Mouse (Mus musculus): ENCODE measurements at regions not wholly inside any gene's neighbourhood (a gene's known extent, or its start where the extent isn't known, plus 50 kb on each side); places are given as distances from the start of the nearest gene placed in this dataset.

- no peaks in the 10 kb centered on the region for H3K36me3 ChIP-seq (ENCODE audit: control insufficient read depth, insufficient read depth, low read length)
- no peak overlapping the region for H3K27ac ChIP-seq (replicated peaks; ENCODE audit: low read depth, low read length)
- 73% methylated on average over 5 of the region's 5 CpGs for WGBS
- H3K4me3 ChIP-seq (ENCODE audit: low read depth, low read length), result no peak overlapping the region
- ATAC-seq (ENCODE audit: low read depth) (no peak), DNase-seq (ENCODE audit: low spot score) (no peak)
- no peak overlapping the region for H3K9ac ChIP-seq (ENCODE audit: low read depth, low read length)
- H3K4me2 ChIP-seq (ENCODE audit: low read depth, low read length), result no peak overlapping the region
- H3K27me3 ChIP-seq (replicated peaks; ENCODE audit: control insufficient read depth, insufficient read depth, low read length), result no peaks in the 10 kb centered on the region
- no peaks in the 10 kb centered on the region for H3K4me1 ChIP-seq (ENCODE audit: control insufficient read depth, insufficient read depth, low read length)
- H3K9me3 ChIP-seq (ENCODE audit: control insufficient read depth, low read length), result no peaks in the 10 kb centered on the region
Measured at GRCm38 (mm10) chr2:48599367-48599766, 214.5 kb upstream of the Acvr2a start.

DNA sequence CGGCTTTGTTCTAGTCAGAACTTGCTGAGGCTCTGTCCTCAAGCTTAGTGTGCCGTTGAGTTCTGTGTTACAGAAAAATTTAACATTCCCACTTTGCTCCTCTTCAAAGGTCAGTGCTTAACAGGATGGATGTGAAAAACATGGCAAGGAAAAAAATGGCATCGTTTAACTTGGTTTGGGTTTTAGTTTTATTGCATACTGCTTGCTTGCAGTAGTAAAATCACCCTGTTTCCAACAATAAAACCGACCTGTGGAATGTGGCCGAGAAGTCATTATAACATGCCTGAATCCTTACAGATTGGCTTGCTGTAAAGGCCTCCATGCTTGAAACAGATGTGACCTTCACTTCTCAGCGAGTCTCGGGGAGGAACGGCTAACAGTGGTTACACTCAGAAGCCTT lies 212.1 kb upstream of the Acvr2a start:
- Histone ChIP-seq H3K9ac (ENCODE audit: low read depth, low read length) (no peak overlapping the region), H3K4me1 (ENCODE audit: control insufficient read depth, insufficient read depth, low read length) (no peaks in the 10 kb centered on the region), H3K9me3 (ENCODE audit: control insufficient read depth, low read length) (no peaks in the 10 kb centered on the region), H3K4me3 (ENCODE audit: low read depth, low read length) (no peak overlapping the region), H3K27me3 (replicated peaks; ENCODE audit: control insufficient read depth, insufficient read depth, low read length) (no peaks in the 10 kb centered on the region), H3K27ac (replicated peaks; ENCODE audit: low read depth, low read length) (no peak overlapping the region), H3K36me3 (ENCODE audit: control insufficient read depth, insufficient read depth, low read length) (no peaks in the 10 kb centered on the region), H3K4me2 (ENCODE audit: low read depth, low read length) (no peak overlapping the region)
- DNase-seq (ENCODE audit: low spot score) (no peak), ATAC-seq (ENCODE audit: low read depth) (no peak)
- WGBS, result 55% methylated on average over 8 of the region's 8 CpGs

DNA sequence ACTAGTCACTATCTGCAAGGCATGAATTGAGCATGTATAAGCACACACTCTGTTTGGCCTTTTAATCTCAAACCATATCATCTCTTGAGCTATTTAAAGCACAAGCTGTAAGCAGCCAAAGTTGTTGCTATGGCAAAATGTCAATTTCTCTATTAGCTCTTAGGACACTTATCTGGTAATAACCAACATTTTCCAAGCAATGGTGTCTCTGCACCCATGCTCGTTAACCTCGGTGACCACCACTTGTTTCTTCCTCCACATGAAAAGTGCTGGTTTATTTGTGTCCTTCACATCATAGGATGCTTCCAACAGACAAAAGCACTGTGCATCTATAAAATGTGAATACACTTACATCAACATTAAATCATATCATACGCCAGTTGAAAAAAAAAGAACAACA lies 204.4 kb upstream of the Acvr2a start:
- H3K36me3 ChIP-seq (ENCODE audit: control insufficient read depth, insufficient read depth, low read length), result no peaks in the 10 kb centered on the region
- no peak overlapping the region for H3K9ac ChIP-seq (ENCODE audit: low read depth, low read length)

DNA sequence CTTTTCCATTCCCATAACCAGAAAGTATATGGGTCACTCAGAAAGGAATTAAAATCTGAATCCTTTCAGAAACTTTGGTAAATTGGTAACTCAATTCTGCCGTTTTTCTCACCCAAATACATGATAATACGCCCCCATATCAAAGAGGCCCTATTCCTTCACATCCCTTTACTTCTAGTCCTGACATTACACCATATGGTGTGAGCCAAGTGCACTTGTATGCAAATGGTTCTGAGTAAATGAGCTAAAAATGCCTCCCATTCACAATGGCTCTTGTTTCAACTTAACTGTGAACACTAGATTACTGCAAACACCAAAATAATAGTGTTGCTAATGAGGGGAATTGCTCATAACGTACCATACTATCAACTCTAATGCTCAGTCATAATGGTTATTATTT lies 201.7 kb upstream of the Acvr2a start:
- Histone ChIP-seq H3K27me3 (replicated peaks; ENCODE audit: control insufficient read depth, insufficient read depth, low read length) (no peaks in the 10 kb centered on the region), H3K4me3 (ENCODE audit: low read depth, low read length) (no peak overlapping the region), H3K27ac (replicated peaks; ENCODE audit: low read depth, low read length) (no peak overlapping the region), H3K4me1 (ENCODE audit: control insufficient read depth, insufficient read depth, low read length) (no peaks in the 10 kb centered on the region), H3K36me3 (ENCODE audit: control insufficient read depth, insufficient read depth, low read length) (no peaks in the 10 kb centered on the region), H3K9me3 (ENCODE audit: control insufficient read depth, low read length) (no peaks in the 10 kb centered on the region), H3K4me2 (ENCODE audit: low read depth, low read length) (no peak overlapping the region), H3K9ac (ENCODE audit: low read depth, low read length) (no peak overlapping the region)
- WGBS, result 79% methylated on average over 3 of the region's 3 CpGs
- DNase-seq (ENCODE audit: low spot score) (no peak), ATAC-seq (ENCODE audit: low read depth) (no peak)

More for the DNA sequence above, 204.4 kb upstream of the Acvr2a start:
- Histone ChIP-seq H3K27me3 (replicated peaks; ENCODE audit: control insufficient read depth, insufficient read depth, low read length) (no peaks in the 10 kb centered on the region), H3K4me3 (ENCODE audit: low read depth, low read length) (no peak overlapping the region), H3K27ac (replicated peaks; ENCODE audit: low read depth, low read length) (no peak overlapping the region), H3K4me1 (ENCODE audit: control insufficient read depth, insufficient read depth, low read length) (no peaks in the 10 kb centered on the region), H3K9me3 (ENCODE audit: control insufficient read depth, low read length) (no peaks in the 10 kb centered on the region), H3K4me2 (ENCODE audit: low read depth, low read length) (no peak overlapping the region)
- WGBS, result 91% methylated on average over 3 of the region's 3 CpGs
- DNase-seq (ENCODE audit: low spot score) (no peak), ATAC-seq (ENCODE audit: low read depth) (no peak)

- DNase-seq (ENCODE audit: low spot score) (no peak), ATAC-seq (ENCODE audit: low read depth) (no peak)
- H3K4me3 ChIP-seq (ENCODE audit: low read depth, low read length), result no peak overlapping the region
- H3K27ac ChIP-seq (replicated peaks; ENCODE audit: low read depth, low read length), result no peak overlapping the region
- no peaks in the 10 kb centered on the region for H3K27me3 ChIP-seq (replicated peaks; ENCODE audit: control insufficient read depth, insufficient read depth, low read length)
- H3K9me3 ChIP-seq (ENCODE audit: control insufficient read depth, low read length), result no peaks in the 10 kb centered on the region
- WGBS, result 23% methylated on average over 3 of the region's 3 CpGs
- H3K9ac ChIP-seq (ENCODE audit: low read depth, low read length), result no peak overlapping the region
- H3K36me3 ChIP-seq (ENCODE audit: control insufficient read depth, insufficient read depth, low read length), result no peaks in the 10 kb centered on the region
- no peak overlapping the region for H3K4me2 ChIP-seq (ENCODE audit: low read depth, low read length)
- H3K4me1 ChIP-seq (ENCODE audit: control insufficient read depth, insufficient read depth, low read length), result no peaks in the 10 kb centered on the region
Measured at GRCm38 (mm10) chr2:48617141-48617699, 196.7 kb upstream of the Acvr2a start.

- H3K9ac ChIP-seq (ENCODE audit: low read depth, low read length), result no peak overlapping the region
- no peak overlapping the region for H3K27ac ChIP-seq (replicated peaks; ENCODE audit: low read depth, low read length)
- no peak overlapping the region for H3K4me3 ChIP-seq (ENCODE audit: low read depth, low read length)
- H3K36me3 ChIP-seq (ENCODE audit: control insufficient read depth, insufficient read depth, low read length), result no peaks in the 10 kb centered on the region
- DNase-seq (ENCODE audit: low spot score) (no peak), ATAC-seq (ENCODE audit: low read depth) (no peak)
- H3K4me1 ChIP-seq (ENCODE audit: control insufficient read depth, insufficient read depth, low read length), result no peaks in the 10 kb centered on the region
- no peaks in the 10 kb centered on the region for H3K27me3 ChIP-seq (replicated peaks; ENCODE audit: control insufficient read depth, insufficient read depth, low read length)
- 33% methylated on average over 5 of the region's 5 CpGs for WGBS
- H3K9me3 ChIP-seq (ENCODE audit: control insufficient read depth, low read length), result no peaks in the 10 kb centered on the region
- no peak overlapping the region for H3K4me2 ChIP-seq (ENCODE audit: low read depth, low read length)
Measured at GRCm38 (mm10) chr2:48619042-48619441, 194.9 kb upstream of the Acvr2a start.

GRCm38 (mm10) chr2:48620815-48621214 lies 193.1 kb upstream of the Acvr2a start:
- no peaks in the 10 kb centered on the region for H3K27me3 ChIP-seq (replicated peaks; ENCODE audit: control insufficient read depth, insufficient read depth, low read length)
- 56% methylated on average over 3 of the region's 3 CpGs for WGBS
- no peak overlapping the region for H3K27ac ChIP-seq (replicated peaks; ENCODE audit: low read depth, low read length)
- H3K4me3 ChIP-seq (ENCODE audit: low read depth, low read length), result no peak overlapping the region
- ATAC-seq (ENCODE audit: low read depth), result no peak
- no peaks in the 10 kb centered on the region for H3K4me1 ChIP-seq (ENCODE audit: control insufficient read depth, insufficient read depth, low read length)
- no peaks in the 10 kb centered on the region for H3K9me3 ChIP-seq (ENCODE audit: control insufficient read depth, low read length)
- H3K9ac ChIP-seq (ENCODE audit: low read depth, low read length), result no peak overlapping the region
- H3K4me2 ChIP-seq (ENCODE audit: low read depth, low read length), result no peak overlapping the region
- no peak for DNase-seq (ENCODE audit: low spot score)
- no peaks in the 10 kb centered on the region for H3K36me3 ChIP-seq (ENCODE audit: control insufficient read depth, insufficient read depth, low read length)

- ATAC-seq (ENCODE audit: low read depth) (no peak), DNase-seq (ENCODE audit: low spot score) (no peak)
- Histone ChIP-seq H3K9me3 (ENCODE audit: control insufficient read depth, low read length) (no peaks in the 10 kb centered on the region), H3K4me3 (ENCODE audit: low read depth, low read length) (no peak overlapping the region), H3K27ac (replicated peaks; ENCODE audit: low read depth, low read length) (no peak overlapping the region), H3K36me3 (ENCODE audit: control insufficient read depth, insufficient read depth, low read length) (no peaks in the 10 kb centered on the region), H3K4me2 (ENCODE audit: low read depth, low read length) (no peak overlapping the region), H3K9ac (ENCODE audit: low read depth, low read length) (no peak overlapping the region), H3K4me1 (ENCODE audit: control insufficient read depth, insufficient read depth, low read length) (no peaks in the 10 kb centered on the region), H3K27me3 (replicated peaks; ENCODE audit: control insufficient read depth, insufficient read depth, low read length) (no peaks in the 10 kb centered on the region)
- 77% methylated on average over 1 of the region's 1 CpGs for WGBS
Measured at GRCm38 (mm10) chr2:48622316-48622715, 191.6 kb upstream of the Acvr2a start.

- ATAC-seq (ENCODE audit: low read depth) (peak; percentile 84; the same call in 1 of the 2 replicates), DNase-seq (ENCODE audit: low spot score) (peak; percentile 42)
- Histone ChIP-seq H3K9me3 (ENCODE audit: control insufficient read depth, low read length) (no peaks in the 10 kb centered on the region), H3K36me3 (ENCODE audit: control insufficient read depth, insufficient read depth, low read length) (no peaks in the 10 kb centered on the region), H3K4me1 (ENCODE audit: control insufficient read depth, insufficient read depth, low read length) (no peaks in the 10 kb centered on the region), H3K27ac (replicated peaks; ENCODE audit: low read depth, low read length) (no peak overlapping the region), H3K4me2 (ENCODE audit: low read depth, low read length) (no peak overlapping the region), H3K9ac (ENCODE audit: low read depth, low read length) (no peak overlapping the region), H3K27me3 (replicated peaks; ENCODE audit: control insufficient read depth, insufficient read depth, low read length) (no peaks in the 10 kb centered on the region), H3K4me3 (ENCODE audit: low read depth, low read length) (no peak overlapping the region)
- 55% methylated on average over 6 of the region's 6 CpGs for WGBS
Measured at GRCm38 (mm10) chr2:48624040-48624439, 189.9 kb upstream of the Acvr2a start.

Data from embryonic facial prominence, embryonic 14.5 days (tissue).